In genomic region chr8:110921492-110922230, GRCm38 (mm10) we compare ENCODE assay signal across 8 mouse cellular contexts. TPM values are rescaled to one million over a fixed set of nuclear protein-coding genes. Genes with fewer than 3 reads are reported as not detected.
DNase-seq lines count a peak whose midpoint lies in the region; ATAC-seq and TF ChIP-seq lines count a peak whose summit lies in the region.

No protein-coding gene starts in this region.

- H3K27ac ChIP-seq in bone marrow, adult 2 months (ENCODE audit: control insufficient read depth, insufficient read depth, low read depth, low read length, poor library complexity): peak overlapping the region; percentile 83
- H3K27ac ChIP-seq in forebrain, postnatal 0 days (ENCODE audit: low read depth, low read length): no peak overlapping the region
- no peak overlapping the region for H3K27ac ChIP-seq in hindbrain, postnatal 0 days
- peak overlapping the region; percentile 94 for H3K27ac ChIP-seq in liver, embryonic 15.5 days (replicated peaks)

- H3K27me3 ChIP-seq in forebrain, postnatal 0 days (ENCODE audit: insufficient read depth, low read length): no peaks in the 10 kb centered on the region
- H3K27me3 ChIP-seq in hindbrain, postnatal 0 days (ENCODE audit: insufficient read depth, low read length): no peaks in the 10 kb centered on the region
- H3K27me3 ChIP-seq in liver, embryonic 15.5 days: no peaks in the 10 kb centered on the region

- no peak for ATAC-seq in forebrain, postnatal 0 days
- no peak for ATAC-seq in hindbrain, postnatal 0 days
- ATAC-seq in liver, embryonic 15.5 days (ENCODE audit: insufficient read depth): peak; percentile 79

- no peak overlapping the region for H3K9ac ChIP-seq in forebrain, postnatal 0 days
- peak overlapping the region; percentile 75; the same call in 1 of the 2 replicates for H3K9ac ChIP-seq in hindbrain, postnatal 0 days (replicated peaks; ENCODE audit: low read length)
- H3K9ac ChIP-seq in liver, embryonic 15.5 days: peak overlapping the region; percentile 91

- no peak for TF ChIP-seq CTCF in bone marrow, adult 2 months (IDR thresholded peaks at IDR 0.05; ENCODE audit: control insufficient read depth, insufficient read depth, low read length)
- TF ChIP-seq CTCF in forebrain, postnatal 0 days (IDR thresholded peaks at IDR 0.05; ENCODE audit: low read depth): no peak
- no peak for TF ChIP-seq CTCF in hindbrain, postnatal 0 days (IDR thresholded peaks at IDR 0.05; ENCODE audit: low read depth)

- TF ChIP-seq POLR2A in bone marrow, adult 2 months (IDR thresholded peaks at IDR 0.05; ENCODE audit: borderline replicate concordance, control insufficient read depth, low read depth, low read length): 0 out of 2 replicates have a peak, but pooled peaks have one; percentile 7

- H3K36me3 ChIP-seq in forebrain, postnatal 0 days (ENCODE audit: insufficient read depth): no peaks in the 10 kb centered on the region
- no peaks in the 10 kb centered on the region for H3K36me3 ChIP-seq in hindbrain, postnatal 0 days (ENCODE audit: insufficient read depth, low read length)
- H3K36me3 ChIP-seq in liver, embryonic 15.5 days (replicated peaks): peaks cover 30% of the 10 kb centered on the region

- H3K9me3 ChIP-seq in forebrain, postnatal 0 days (ENCODE audit: low read length): no peaks in the 10 kb centered on the region
- H3K9me3 ChIP-seq in hindbrain, postnatal 0 days (ENCODE audit: low read length): no peaks in the 10 kb centered on the region
- H3K9me3 ChIP-seq in liver, embryonic 15.5 days (replicated peaks): no peaks in the 10 kb centered on the region

- H3K4me2 ChIP-seq in forebrain, postnatal 0 days (ENCODE audit: low read depth): peak overlapping the region; percentile 79
- peak overlapping the region; percentile 89 for H3K4me2 ChIP-seq in hindbrain, postnatal 0 days (ENCODE audit: low read depth, low read length)
- peak overlapping the region; percentile 84 for H3K4me2 ChIP-seq in liver, embryonic 15.5 days

- 48% methylated on average over 7 of the region's 7 CpGs for WGBS in bone marrow, adult 2 months
- 51% methylated on average over 7 of the region's 7 CpGs for WGBS in forebrain, postnatal 0 days
- 43% methylated on average over 7 of the region's 7 CpGs for WGBS in hindbrain, postnatal 0 days
- 21% methylated on average over 7 of the region's 7 CpGs for WGBS in liver, embryonic 15.5 days (ENCODE audit: insufficient replicate concordance)

- peak overlapping the region; percentile 81 for H3K4me3 ChIP-seq in bone marrow, adult 2 months (replicated peaks; ENCODE audit: control insufficient read depth, low read depth, low read length)
- no peak overlapping the region for H3K4me3 ChIP-seq in forebrain, postnatal 0 days (ENCODE audit: low read depth, low read length)
- no peak overlapping the region for H3K4me3 ChIP-seq in hindbrain, postnatal 0 days (ENCODE audit: low read length)
- peak overlapping the region; percentile 85 for H3K4me3 ChIP-seq in liver, embryonic 15.5 days (replicated peaks)

- peak; percentile 34 to 59 for DNase-seq in adrenal gland, adult (ENCODE audit: inconsistent age in 2 of 2, low spot score in 1 of 2)
- no peak for DNase-seq in adrenal gland, adult 8-10 months
- no peak for DNase-seq in forebrain, postnatal 0 days
- no peak for DNase-seq in hindbrain, postnatal 0 days (ENCODE audit: low spot score)
- DNase-seq in spleen, postnatal 14 days (ENCODE audit: low spot score in 2 of 2): peak; percentile 31 to 48
- no peak for DNase-seq in thymus, adult 18-20 months

- peaks cover 6% of the 10 kb centered on the region; the same call in 1 of the 2 replicates for H3K4me1 ChIP-seq in bone marrow, adult 2 months (ENCODE audit: control insufficient read depth, insufficient read depth, low read length)
- H3K4me1 ChIP-seq in forebrain, postnatal 0 days (ENCODE audit: insufficient read depth): peaks cover 14% of the 10 kb centered on the region
- H3K4me1 ChIP-seq in hindbrain, postnatal 0 days (ENCODE audit: insufficient read depth, low read length): peaks cover 20% of the 10 kb centered on the region; the same call in 1 of the 2 replicates
- H3K4me1 ChIP-seq in liver, embryonic 15.5 days (replicated peaks): peaks cover 89% of the 10 kb centered on the region

RNA-seq across cellular contexts. Expression of gene St3gal2, which starts 1.9 kb away (rescaled TPM):
- 10 to 100 TPM; 19.1 to 41.1 (median 27.7) TPM for total RNA-seq in adrenal gland, adult 8-10 months (2022)
- 16.1 and 29.4 TPM in 2 replicates for polyA plus RNA-seq in bone marrow, adult 2 months (2011; ENCODE audit: insufficient read depth, insufficient read length, low replicate concordance, missing spikeins)
- total RNA-seq in forebrain, postnatal 0 days (2014; rRNA removed): 27.4 and 30.7 TPM in 2 replicates
- polyA plus RNA-seq in forebrain, postnatal 0 days (2015; fragmentation: Nextera tagmentation; extraction: Ambion mirVana): 16.0 and 22.1 TPM in 2 replicates
- 32.2 and 39.6 TPM in 2 replicates for total RNA-seq in hindbrain, postnatal 0 days (2014; rRNA removed)
- 19.9 and 20.2 TPM in 2 replicates for polyA plus RNA-seq in hindbrain, postnatal 0 days (2015; fragmentation: Nextera tagmentation; extraction: Ambion mirVana)
- 21.9 and 24.6 TPM in 2 replicates for polyA plus RNA-seq in liver, embryonic 15.5 days (2015; fragmentation: Nextera tagmentation; extraction: Ambion mirVana)

RNA-seq across cellular contexts. Expression of gene Fuk, which starts 19.4 kb away (rescaled TPM):
- total RNA-seq in adrenal gland, adult 8-10 months (2022): 10 to 100 TPM; 11.1 to 19.0 (median 15.8) TPM
- 4.6 and 10.9 TPM in 2 replicates for polyA plus RNA-seq in bone marrow, adult 2 months (2011; ENCODE audit: insufficient read depth, insufficient read length, low replicate concordance, missing spikeins)
- 8.8 and 12.4 TPM in 2 replicates for total RNA-seq in forebrain, postnatal 0 days (2014; rRNA removed)
- polyA plus RNA-seq in forebrain, postnatal 0 days (2015; fragmentation: Nextera tagmentation; extraction: Ambion mirVana): 3.5 and 4.5 TPM in 2 replicates
- 11.0 and 17.9 TPM in 2 replicates for total RNA-seq in hindbrain, postnatal 0 days (2014; rRNA removed)
- 5.3 and 5.8 TPM in 2 replicates for polyA plus RNA-seq in hindbrain, postnatal 0 days (2015; fragmentation: Nextera tagmentation; extraction: Ambion mirVana)
- 2.5 and 3.3 TPM in 2 replicates for polyA plus RNA-seq in liver, embryonic 15.5 days (2015; fragmentation: Nextera tagmentation; extraction: Ambion mirVana)

Comparison
In these comparisons a context has a peak if more than half of its experiments do, and no peak if none do; other contexts are left out.
1. DNase-seq: peak in adrenal gland, adult (2 of 2) and spleen, postnatal 14 days (2 of 2); none in adrenal gland, adult 8-10 months (single experiment), forebrain, postnatal 0 days (single experiment), hindbrain, postnatal 0 days (single experiment) and thymus, adult 18-20 months (0 of 2).
2. H3K27ac ChIP-seq: peak in bone marrow, adult 2 months (single experiment) and liver, embryonic 15.5 days (single experiment); none in forebrain, postnatal 0 days (single experiment) and hindbrain, postnatal 0 days (single experiment).
3. H3K4me3 ChIP-seq: peak in bone marrow, adult 2 months (single experiment) and liver, embryonic 15.5 days (single experiment); none in forebrain, postnatal 0 days (single experiment) and hindbrain, postnatal 0 days (single experiment).
4. Peak in every context shown above with its lines, with median percentiles within 50 percentile points of each other: H3K4me2 ChIP-seq.